Mouse (Mus musculus) left cerebral cortex, adult 8-10 months (tissue): ENCODE data around the gene Gm15517. TPM values are rescaled to one million over a fixed set of nuclear protein-coding genes. Genes with fewer than 3 reads are reported as not detected.
"Not testable (repeated sequence)": the region's sequence is repeated elsewhere in the genome, so short reads cannot be mapped to it uniquely, and the experiment has no call there.

ENCODE experiments used
- DNase-seq, 2 experiments: peaks; one replicate each; pipeline ENCODE4 v3.0.0; 2022; ENCODE audit warnings: low spot score in 2 of 2
- total RNA-seq, 4 experiments: library from RNA; stranded (reverse); gene quantifications; 2 replicates each; pipeline ENCODE4 v1.2.4; 2022

Gene Gm15517
- not detected for total RNA-seq

GRCm38 (mm10) chr7:44261147-44261546, at the start of gene Gm15517:
Gm15517 (plus strand) TSS chr7:44261447.
- no peak for DNase-seq

- DNase-seq = no peak
These were observed 45.6 kb upstream of the Gm15517 start, which contains the start of gene Klk1b5 for GRCm38 (mm10) chr7:44215645-44216044. Klk1b5 (plus strand) TSS chr7:44215945.

- not testable (repeated sequence) for DNase-seq
These were observed 39.6 kb upstream of the Gm15517 start for GRCm38 (mm10) chr7:44221601-44222000.

GRCm38 (mm10) chr7:44222335-44222734, 38.9 kb upstream of the Gm15517 start:
- not testable (repeated sequence) for DNase-seq

- no peak for DNase-seq
These were observed 36.2 kb upstream of the Gm15517 start, which contains the start of gene Klk1 for GRCm38 (mm10) chr7:44225076-44225475. Klk1 (plus strand) TSS chr7:44225360.

- DNase-seq = no peak
These were observed 25.3 kb upstream of the Gm15517 start, which contains the start of gene Gm36864 for GRCm38 (mm10) chr7:44235909-44236308. Gm36864 (plus strand) TSS chr7:44236177.

- DNase-seq = no peak
These were observed 21.3 kb upstream of the Gm15517 start for GRCm38 (mm10) chr7:44239913-44240312.

GRCm38 (mm10) chr7:44240712-44241111, 20.5 kb upstream of the Gm15517 start:
- DNase-seq = no peak

- DNase-seq = no peak
These were observed 20.1 kb upstream of the Gm15517 start for GRCm38 (mm10) chr7:44241163-44241562.

- DNase-seq = no peak
These were observed 17.2 kb upstream of the Gm15517 start for GRCm38 (mm10) chr7:44244080-44244479.

- peak; percentile 86 to 87 for DNase-seq
These were observed 14.9 kb upstream of the Gm15517 start, which contains the start of the genes 1700028J19Rik and 2410002F23Rik for GRCm38 (mm10) chr7:44246055-44246983. 1700028J19Rik (minus strand) TSS chr7:44246695. 2410002F23Rik (plus strand) TSS chr7:44246722.

- peak in 1 of 2 experiments; percentile 58 for DNase-seq
These were observed 14.2 kb upstream of the Gm15517 start for GRCm38 (mm10) chr7:44246984-44247470.

GRCm38 (mm10) chr7:44247971-44248370, 13.3 kb upstream of the Gm15517 start:
- DNase-seq = no peak

GRCm38 (mm10) chr7:44249248-44249647, 12.0 kb upstream of the Gm15517 start:
- no peak for DNase-seq

GRCm38 (mm10) chr7:44250732-44251275, 10.4 kb upstream of the Gm15517 start:
- not testable (repeated sequence) for DNase-seq

GRCm38 (mm10) chr7:44253023-44253616, 8.1 kb upstream of the Gm15517 start:
- no peak for DNase-seq

- DNase-seq = no peak
These were observed 6.3 kb upstream of the Gm15517 start for GRCm38 (mm10) chr7:44254930-44255329.

- no peak for DNase-seq
These were observed 4.0 kb upstream of the Gm15517 start, which contains the start of gene Acp4 for GRCm38 (mm10) chr7:44257278-44257677. Acp4 (minus strand) TSS chr7:44257378.

GRCm38 (mm10) chr7:44260410-44260809, 837 bp upstream of the Gm15517 start:
- DNase-seq = no peak

GRCm38 (mm10) chr7:44262791-44263643, 1.8 kb downstream of the Gm15517 start:
- DNase-seq = peak; percentile 84 to 99

- DNase-seq = no peak
These were observed 6.9 kb downstream of the Gm15517 start for GRCm38 (mm10) chr7:44268117-44268516.
